Mouse (Mus musculus): Measurements from ENCODE around the gene Vamp2.

Gene Vamp2

DNA sequence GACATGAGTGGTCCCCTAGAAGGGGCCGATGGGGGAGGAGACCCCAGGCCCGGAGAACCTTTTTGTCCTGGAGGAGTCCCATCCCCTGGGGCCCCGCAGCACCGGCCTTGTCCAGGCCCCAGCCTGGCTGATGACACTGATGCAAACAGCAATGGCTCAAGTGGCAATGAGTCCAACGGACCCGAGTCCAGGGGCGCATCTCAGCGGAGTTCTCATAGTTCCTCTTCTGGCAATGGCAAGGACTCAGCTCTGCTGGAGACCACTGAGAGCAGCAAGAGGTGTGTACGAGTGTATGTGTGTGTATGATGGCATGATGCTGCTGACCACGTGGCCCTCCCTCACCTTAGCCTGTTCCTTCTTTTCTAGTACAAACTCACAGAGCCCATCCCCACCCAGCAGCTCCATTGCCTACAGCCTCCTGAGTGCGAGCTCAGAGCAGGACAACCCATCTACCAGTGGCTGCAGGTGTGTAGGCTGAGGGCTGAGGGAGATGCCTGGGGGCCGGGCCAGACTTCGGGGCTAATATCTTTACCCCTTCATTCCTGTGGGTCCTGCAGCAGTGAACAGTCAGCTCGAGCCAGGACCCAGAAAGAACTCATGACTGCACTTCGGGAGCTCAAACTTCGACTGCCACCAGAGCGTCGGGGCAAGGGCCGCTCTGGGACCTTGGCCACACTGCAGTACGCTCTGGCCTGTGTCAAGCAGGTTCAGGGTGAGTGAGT, 12.5 kb downstream of the Vamp2 start:
- no peak for DNase-seq

DNA sequence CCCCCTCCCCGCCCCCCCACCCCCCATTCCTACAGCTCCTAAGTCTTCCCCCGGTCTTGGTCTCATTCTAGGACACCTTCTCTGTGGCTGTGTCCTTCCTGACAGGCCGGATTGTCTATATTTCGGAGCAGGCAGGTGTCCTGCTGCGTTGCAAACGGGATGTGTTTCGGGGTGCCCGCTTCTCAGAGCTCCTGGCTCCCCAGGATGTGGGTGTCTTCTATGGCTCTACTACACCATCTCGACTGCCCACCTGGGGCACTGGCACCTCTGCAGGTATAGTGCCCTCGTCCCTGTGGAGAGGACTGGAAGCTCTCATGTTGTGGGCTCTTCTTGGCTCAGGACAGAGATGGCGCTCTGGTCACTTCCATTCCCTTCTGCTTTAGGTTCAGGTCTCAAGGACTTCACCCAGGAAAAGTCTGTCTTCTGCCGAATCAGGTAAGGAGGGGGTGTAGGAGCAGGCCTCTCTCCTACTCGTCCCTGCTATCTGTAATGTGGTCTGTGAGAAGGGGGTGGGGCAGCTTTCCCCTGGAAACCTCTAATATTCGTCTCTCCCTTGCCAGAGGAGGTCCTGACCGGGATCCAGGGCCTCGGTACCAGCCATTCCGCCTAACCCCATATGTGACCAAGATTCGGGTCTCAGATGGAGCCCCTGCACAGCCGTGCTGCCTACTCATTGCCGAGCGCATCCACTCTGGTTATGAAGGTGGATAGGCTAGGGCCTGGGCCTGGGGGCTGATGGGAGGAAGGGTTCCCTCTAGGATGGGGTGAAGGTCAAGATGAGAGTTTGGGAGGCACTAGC, 13.5 kb downstream of the Vamp2 start:
- DNase-seq = no peak

DNA sequence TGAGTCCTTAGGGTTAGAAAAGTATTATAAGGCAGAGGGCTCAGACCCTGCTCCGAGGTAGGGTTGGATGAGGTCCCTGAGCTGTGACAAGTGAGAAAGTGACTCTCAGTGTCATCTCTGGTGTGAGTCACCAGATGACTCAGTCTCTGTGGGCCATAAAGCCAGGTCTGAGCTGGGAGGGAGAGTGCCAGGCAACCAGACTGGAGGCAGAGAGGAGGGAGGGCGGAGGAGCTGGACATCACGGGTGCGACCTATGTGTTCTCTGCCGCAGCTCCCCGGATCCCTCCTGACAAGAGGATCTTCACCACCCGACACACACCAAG, 14.1 kb downstream of the Vamp2 start:
- DNase-seq = no peak

DNA sequence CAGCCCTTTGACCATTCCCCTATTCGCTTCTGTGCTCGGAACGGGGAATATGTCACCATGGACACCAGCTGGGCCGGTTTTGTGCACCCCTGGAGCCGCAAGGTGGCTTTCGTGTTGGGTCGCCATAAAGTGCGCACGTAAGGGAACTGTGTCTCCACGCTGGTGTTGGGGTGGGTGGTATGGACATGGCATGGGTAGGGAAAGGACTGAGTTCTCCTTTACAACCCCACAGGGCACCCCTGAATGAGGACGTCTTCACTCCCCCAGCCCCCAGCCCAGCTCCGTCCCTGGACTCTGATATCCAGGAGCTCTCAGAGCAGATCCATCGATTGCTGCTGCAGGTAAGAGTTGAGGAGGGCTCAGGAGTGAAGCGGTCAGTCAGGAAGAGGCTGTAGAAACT, 14.8 kb downstream of the Vamp2 start:
- no peak for DNase-seq

DNA sequence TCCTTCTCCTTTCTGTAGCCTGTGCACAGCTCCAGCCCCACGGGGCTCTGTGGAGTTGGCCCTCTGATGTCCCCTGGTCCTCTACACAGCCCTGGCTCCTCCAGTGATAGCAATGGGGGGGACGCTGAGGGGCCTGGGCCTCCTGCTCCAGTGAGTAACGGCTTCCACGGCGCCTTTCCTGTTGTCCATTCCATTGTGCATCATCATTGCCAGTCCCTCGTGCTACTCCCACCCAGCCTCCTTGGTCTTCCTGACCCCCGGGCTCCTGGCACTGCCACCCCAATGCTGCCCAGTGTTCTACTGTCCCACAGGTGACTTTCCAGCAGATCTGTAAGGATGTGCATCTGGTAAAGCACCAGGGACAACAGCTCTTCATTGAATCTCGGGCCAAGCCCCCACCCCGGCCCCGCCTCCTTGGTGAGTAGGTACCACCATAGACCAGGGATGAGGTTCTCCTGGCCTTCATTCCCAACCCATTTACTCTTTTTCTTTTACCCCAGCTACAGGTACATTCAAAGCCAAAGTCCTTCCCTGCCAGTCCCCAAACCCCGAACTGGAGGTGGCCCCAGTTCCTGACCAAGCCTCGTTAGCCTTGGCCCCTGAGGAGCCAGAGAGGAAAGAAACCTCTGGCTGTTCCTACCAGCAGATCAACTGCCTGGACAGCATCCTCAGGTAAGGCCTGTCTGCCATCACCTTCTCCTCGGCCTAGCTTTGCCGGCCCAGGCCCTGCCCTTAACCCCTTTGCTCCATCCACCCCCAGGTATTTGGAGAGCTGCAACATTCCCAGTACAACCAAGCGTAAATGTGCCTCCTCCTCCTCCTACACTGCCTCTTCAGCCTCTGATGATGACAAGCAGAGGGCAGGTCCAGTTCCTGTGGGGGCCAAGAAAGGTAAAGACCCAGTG, 15.5 kb downstream of the Vamp2 start:
- no peak for DNase-seq

DNA sequence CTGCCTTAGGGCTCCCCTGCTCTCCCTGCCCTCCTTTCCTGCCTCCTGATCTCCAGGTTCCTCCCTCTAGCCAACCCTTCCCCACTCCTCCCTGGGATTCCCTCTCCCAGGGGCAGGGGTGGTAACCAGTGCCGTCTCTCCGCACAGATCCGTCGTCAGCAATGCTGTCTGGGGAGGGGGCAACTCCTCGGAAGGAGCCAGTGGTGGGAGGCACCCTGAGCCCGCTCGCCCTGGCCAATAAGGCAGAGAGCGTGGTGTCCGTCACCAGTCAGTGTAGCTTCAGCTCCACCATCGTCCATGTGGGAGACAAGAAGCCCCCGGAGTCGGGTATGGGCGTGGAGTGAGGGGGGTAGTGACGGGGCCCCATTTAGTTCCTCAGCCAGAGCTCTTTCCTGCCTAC, 16.2 kb downstream of the Vamp2 start:
- DNase-seq = no peak

DNA sequence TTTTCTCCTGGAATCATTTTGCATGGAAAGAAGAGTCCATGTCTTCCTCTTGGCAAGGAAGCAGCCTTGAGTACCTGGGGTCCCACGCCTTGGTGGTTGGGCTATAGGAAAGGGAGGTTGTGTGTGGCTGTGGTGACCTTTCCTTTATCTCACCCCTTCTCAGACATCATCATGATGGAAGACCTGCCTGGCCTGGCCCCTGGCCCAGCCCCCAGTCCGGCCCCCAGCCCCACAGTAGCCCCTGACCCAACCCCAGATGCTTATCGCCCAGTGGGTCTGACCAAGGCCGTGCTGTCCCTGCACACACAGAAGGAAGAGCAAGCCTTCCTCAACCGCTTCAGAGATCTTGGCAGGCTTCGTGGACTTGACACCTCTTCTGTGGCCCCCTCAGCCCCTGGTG, 16.9 kb downstream of the Vamp2 start:
- no peak for DNase-seq

DNA sequence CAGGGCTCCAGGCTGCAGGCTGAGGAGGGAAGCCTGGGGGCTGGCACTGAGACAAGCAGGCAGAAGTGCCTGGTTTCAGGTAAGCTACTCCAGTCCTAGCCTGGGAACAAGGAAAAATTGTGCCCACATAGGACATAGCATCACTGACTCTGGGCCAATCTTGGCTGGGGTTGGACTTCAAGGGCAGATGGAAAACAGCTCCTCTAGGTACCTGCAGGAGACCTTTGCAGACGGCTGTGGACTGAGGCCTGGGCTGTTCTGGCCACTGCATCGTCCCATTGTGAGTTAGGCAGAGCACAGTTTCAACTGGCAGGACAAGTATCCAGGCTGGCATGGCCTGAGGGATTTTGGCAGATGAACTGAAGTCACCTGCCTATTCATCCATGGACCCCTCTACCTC, 17.5 kb downstream of the Vamp2 start:
- DNase-seq = no peak

DNA sequence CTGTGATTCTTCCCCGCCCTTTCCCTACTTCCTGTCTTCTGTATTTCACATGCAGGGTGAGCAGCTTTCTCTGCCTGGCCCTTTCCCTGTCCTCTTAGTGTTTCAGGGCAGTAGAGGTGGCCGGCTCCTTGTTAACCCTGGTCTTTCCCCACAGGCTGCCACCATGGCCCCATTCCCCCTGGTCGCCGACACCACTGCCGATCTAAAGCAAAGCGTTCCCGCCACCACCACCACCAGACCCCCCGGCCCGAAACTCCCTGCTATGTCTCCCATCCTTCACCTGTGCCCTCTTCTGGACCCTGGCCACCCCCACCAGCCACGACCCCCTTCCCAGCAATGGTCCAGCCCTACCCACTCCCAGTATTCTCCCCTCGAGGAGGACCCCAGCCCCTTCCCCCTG, 18.0 kb downstream of the Vamp2 start:
- no peak for DNase-seq

DNA sequence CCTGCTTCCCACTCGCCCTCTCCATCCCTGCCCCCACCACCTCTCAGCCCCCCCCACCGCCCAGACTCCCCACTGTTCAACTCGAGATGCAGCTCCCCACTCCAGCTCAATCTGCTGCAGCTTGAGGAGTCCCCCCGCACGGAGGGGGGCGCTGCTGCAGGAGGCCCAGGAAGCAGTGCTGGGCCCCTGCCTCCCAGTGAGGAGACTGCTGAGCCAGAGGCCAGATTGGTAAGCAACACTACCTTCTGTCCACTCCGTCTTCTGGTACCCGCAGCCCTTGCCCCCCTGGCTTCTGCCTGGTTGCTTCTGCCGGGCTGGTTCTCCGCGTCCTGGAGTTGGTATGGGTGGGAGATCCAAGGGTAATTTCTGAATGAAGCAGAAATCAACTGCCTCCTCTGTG, 18.6 kb downstream of the Vamp2 start:
- no peak for DNase-seq

DNA sequence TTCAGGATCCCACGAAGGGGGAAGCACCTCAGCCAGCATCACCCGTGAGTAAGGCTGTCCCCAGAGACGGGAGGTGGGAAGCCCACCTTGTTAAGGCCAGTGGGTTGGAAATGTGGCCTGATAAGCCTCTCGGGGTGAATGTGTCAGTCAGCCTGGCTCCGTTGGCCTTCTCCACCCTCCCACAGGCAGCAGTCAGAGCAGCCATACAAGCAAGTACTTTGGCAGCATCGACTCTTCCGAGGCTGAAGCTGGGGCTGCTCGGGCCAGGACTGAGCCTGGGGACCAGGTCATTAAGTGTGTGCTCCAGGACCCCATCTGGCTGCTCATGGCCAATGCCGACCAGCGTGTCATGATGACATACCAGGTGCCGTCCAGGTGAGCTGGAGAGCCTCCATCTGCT, 19.4 kb downstream of the Vamp2 start:
- no peak for DNase-seq

DNA sequence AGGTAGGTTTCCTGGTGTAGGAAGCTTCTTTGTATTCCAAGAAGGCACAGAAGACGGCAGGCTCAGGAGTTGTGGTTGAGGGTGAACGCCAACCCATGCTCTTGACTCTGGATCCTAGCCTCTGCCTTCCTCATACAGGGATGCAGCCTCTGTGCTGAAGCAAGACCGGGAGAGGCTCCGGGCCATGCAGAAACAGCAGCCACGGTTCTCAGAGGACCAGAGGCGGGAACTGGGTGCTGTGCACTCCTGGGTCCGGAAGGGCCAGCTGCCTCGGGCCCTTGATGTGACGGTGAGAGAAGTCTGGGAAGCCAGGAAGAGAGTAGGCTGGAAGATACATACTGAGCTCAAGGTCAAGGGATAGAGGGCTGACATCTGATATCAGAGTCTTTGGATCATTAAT, 19.9 kb downstream of the Vamp2 start:
- DNase-seq = no peak

DNA sequence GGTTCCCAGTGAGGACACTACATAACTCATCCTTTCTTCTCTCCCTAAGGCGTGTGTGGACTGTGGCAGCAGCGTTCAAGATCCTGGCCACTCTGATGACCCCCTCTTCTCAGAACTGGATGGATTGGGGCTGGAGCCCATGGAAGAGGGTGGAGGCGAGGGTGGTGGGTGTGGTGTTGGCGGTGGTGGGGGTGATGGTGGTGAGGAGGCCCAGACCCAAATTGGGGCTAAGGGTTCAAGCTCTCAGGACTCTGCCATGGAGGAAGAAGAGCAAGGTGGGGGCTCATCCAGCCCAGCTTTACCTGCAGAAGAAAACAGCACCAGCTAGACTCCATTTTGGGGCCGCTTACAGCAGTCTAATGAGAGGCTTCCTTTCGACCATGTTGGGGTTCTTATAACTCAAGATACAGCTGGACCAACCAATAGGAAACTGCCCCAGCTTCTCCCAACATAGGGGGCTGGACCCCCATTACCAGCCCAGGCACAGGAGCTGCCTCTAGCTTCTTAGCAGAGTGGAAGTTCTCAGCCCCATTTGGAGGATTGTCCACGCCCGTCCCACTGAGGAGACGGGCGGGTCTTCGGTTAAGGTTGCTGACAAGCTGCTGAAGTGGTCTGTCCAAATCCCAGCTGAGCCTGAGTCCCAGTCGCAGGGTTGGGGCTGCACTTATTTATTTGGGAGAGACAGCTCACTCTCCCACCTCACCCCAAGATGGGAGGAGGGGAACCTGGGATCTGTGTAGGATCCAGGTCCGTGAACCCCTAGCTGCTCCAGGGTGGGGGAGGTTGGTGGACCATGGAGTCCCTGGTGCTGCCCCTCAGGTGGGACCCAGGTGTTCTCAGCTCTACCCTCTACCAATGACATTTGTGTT, 21.0 kb downstream of the Vamp2 start:
- DNase-seq = no peak

DNA sequence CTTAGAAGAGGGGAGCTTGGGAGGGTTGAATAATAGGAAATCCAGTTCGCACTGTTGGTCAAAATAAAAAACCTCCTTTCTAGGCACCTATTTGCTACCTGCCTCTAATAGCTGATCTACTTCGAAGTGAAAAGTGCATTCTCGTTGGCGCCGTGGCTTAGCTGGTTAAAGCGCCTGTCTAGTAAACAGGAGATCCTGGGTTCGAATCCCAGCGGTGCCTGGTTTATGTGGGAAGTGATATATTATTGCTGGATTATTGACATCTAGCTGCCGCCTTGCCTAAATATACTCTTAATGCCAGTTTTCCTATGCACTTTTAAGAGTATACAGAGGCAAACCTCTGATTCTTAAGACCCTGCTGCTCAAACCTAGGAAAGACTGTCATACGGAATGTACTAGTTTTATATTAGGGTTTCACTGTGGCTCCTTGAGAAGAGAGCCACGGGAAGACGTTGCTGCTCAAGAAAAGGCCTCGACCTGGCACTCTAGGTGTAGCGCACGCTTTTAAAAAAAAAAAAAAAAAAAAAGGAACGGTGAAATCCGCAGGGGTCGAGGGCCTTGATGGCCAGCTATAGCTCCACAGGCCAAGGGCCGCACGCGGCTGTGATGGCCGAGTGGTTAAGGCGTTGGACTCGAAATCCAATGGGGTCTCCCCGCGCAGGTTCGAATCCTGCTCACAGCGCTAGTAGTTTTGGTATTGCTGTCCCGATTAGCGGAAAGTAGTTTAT, 22.2 kb downstream of the Vamp2 start:
- DNase-seq = peak; percentile 95

DNA sequence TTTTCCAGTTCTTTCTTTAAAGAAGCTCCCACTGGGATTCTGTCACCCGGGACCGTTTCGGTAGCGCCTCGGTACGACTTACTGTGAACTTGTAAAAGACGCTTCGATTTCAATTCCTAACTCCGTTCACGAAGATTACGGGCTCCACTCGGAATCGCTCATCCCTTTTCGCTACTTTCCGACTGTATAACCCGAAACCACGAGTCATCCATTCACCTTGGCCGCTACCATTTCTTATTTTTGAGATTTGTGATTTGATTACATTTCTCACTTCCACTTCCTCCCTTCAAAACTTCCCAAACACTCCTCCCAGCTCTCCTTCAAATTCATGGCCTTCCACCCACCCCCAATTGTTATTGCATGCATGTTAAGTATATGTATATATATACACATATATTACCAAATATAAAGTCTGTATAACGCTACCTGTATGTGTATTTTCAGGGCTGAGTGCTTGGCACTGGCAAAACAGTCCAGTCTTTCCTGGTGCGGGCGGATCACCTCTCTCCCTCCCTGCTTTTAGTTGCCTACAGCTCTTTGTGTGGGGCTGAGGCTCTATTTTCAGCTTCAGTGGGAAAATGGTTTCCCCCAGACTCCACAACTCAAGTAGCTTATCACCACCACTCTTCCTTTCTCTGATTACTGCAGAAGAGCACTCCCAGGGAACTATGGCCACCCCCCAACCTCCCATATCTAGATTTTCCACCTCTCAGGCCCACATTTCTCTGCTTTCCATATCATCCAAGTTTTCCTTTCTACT, 22.9 kb downstream of the Vamp2 start:
- DNase-seq = no peak

DNA sequence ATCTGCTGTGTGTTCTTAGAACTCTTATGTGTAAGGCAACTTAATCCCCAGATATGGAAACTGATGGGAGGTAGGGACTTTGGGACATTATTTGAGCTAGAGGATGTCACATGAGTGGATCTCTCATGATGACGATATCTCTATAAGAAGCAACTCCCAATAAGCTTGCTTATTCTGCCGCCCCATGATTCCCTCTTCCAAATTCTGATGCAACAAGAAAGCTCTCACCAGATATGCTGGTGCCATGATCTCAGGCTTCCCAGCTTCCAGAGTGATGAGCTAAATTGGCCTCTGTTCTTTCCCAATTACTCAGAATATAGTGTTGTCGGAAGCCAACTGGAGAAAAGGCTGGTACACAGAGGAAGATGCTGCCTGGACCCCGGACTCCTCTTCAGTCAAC, 23.6 kb downstream of the Vamp2 start:
- DNase-seq = no peak

DNA sequence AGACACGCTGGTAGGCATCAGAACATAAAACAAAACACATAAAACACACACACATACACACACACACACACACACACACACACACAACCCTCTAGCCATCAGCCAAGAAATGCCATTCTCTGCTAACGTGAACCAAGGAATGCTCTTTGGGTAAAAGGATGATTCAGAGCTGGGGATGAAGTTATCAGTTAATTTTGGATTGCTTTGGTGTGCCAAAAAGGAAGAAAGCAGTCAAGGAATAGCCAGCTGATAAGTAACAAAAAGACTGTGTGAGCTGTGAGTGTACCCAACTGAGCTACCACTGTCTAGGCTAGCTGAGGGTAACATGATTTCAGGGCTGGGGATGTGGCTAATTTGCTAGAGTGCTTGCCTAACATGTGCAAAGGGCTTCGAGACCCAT, 25.7 kb downstream of the Vamp2 start:
- DNase-seq = no peak

DNA sequence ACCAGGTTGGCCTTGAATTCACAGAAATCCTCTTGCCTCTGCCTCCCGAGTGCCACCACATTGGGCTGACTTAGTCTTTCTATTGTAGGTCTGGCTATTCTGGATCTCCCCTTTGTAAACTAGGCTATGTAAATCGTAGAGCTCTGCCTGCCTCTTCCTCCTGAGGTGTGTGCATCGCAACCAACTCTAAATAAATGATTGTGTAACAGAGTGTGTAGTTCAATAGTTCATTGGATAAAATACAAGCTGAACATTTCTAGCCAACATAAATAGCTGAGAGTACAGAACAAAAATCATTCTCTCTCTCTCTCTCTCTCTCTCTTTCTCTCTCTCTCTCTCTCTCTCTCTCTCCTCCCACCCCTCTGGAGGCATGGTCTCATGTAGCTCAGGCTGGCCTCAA, 26.3 kb downstream of the Vamp2 start:
- DNase-seq = no peak

DNA sequence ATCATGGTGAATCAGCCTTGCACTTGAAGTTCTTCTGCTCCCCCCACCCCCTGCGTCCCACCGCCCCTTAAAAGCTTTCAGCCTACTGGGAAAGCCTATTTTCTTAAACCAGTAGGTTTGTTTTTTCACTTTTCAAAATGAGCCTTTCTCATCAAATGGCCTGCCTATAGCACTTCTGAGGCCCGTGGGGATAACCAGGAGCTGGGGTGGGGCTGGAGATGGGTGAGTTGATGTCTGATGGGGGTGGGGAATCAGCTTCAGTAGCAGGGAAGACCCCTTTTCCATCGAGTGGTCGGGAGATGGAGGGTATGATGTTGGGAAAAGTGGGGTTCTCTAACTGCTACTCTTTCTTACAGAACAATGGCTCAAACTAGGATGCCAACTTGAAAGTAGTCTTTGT, 28.6 kb downstream of the Vamp2 start:
- no peak for DNase-seq

DNA sequence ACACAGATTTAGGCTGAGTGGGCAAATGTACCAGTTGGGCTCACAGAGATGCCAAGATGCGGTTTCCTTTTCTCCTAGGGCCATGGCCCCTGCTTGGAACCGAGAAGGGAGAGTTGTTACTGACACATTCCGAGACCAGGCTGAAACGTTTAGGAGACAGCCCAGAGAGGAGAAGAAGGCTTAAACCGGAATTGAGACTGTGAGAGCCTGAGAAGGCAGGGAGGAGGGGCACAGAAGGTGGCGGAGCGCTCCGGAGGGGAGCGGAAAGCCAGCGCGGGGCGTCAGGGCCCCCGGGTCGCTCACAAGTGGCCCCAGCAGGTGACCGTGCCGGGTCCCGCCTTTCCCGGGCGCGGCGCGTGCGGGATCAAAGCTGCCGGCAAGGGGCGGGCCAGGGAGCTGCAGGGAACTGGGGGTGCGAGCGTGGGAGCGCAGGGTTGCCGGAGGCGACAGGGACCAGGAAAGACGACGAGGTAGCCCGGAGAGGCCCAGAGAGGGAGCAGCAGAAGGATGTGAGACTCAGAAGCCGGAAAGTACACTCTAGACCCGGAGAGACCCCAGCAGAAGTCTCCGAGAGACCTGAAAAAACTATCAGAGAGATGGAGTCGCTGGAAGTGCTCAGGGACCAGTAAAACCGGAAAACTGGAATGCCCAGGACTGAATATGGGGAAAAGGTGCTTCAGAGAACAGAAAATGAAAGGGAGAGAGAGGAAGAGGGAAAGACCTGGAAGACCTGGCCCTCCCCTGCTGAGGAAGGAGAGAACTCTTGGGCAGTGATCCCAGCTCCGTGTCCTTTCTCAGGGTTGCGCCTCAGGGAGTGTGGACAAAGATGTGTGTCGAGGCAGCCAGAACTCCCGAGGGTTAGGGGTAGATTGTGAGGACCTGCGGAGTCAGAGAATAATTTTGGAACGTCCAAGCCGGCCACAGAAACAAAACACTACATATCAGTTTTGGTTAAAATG, 29.7 kb downstream of the Vamp2 start:
- peak; percentile 71 for DNase-seq
